Mouse (Mus musculus) spleen, postnatal 0 days (tissue): Measurements from ENCODE around the gene Dus4l. TPM values are rescaled to one million over a fixed set of nuclear protein-coding genes. Genes with fewer than 3 reads are reported as not detected.

Experiments
- polyA plus RNA-seq: library from polyadenylated mRNA; unstranded; fragments of >200 nt; fragmentation: Nextera tagmentation; extraction: Ambion mirVana; gene quantifications from 2 replicates; pipeline ENCODE4 v1.2.1, GENCODE M21; 2015

Gene Dus4l
- 8.4 and 12.5 TPM in 2 replicates for polyA plus RNA-seq

DNA sequence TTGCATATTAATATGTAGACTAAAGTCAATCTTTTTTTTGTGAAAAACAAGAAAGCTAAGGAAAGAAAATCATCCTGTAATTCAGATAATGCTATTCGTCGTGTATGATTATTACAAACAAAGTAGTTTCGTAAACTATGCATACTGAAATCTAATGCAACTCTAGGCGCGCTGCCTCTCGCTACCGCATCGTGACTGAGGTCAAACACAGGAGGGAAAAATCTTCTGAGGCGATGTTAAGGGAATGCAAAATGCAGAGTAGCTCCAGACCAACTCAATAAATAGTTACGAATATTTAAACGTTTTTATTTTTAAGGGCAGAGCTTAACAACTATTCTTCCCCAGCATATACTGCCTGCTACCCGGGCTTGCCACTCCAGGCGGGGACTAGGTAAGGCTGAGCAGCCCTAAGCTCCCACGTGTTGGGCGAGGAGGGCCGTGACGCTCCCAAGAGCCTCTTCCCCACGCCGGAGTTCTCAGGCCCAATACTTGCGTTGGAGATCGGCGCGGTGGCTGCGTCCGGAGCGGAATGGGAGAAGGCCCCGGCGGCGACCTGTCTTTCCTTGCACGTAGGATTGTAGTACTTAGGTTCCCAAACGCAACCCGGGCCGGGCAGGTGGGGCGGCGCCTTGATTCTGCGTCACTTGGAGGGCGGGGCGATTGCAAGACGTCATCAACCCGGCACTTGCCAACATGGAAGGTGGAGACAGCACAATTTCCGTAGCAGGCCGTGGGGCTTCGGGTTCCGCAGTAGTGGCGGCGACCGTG lies at the start of gene Dus4l, which contains the start of gene Cog5:
Gene Dus4l, minus strand, starts transcription at position 630 of the 768 bp plus-strand sequence.
Gene Cog5, plus strand, starts transcription at position 673 of the 768 bp plus-strand sequence.

DNA sequence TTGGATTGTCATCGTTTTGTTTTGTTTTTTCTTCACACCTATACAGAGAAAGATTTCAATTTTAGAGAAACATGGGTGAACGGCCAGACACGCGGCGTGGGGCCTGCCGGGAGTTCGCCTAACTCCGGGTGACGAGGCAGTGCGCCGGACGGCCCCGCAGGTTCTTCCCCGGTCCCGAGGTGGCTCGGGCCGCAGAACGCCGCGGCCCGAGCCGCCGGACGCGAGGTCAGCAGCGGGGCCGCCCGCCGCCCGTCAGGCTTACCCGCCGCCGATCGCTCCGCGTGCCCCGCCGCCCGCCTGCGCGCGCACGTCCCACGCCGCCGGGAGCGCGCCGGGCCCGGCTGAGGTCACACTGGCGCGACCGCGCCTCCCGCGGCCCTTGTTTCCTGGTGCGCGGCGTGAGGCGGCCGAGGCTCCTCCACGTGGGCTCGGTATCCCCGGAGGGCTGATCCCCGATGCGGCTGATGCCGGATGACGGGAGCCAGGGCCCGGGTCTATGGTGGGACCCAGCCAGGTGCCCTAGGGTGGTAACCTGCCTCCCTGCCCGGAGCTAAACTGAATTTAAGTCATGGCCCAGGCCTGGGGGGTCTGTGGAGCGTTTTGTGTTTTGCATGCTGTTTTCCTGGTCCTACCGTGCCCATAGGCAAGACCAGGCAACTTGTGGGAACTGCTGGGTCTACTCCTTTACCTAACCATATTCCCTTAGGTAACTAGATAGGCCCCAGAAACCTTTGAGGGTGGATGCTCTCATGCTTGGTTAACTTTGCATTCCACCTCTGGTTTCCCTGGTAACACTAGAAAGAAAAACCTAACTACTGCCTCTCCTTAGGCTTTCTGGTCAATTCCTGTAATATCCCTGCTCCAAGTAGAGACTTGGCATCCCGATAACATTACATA lies 20.0 kb downstream of the Dus4l start, which contains the start of gene Bcap29:
Gene Bcap29, minus strand, starts transcription at position 316 of the 897 bp plus-strand sequence.

Other genes with a start within 250 kb of the Dus4l start
- 6.7 TPM in 2 replicates for gene Cbll1, start 155.2 kb downstream of the Dus4l start, polyA plus RNA-seq
- not detected in 2 replicates for gene Slc26a4, start 94.9 kb downstream of the Dus4l start, polyA plus RNA-seq
- gene Bcap29, start 20.2 kb downstream of the Dus4l start, polyA plus RNA-seq = 59.0 and 62.6 TPM in 2 replicates
- 13.1 and 16.1 TPM in 2 replicates for gene Cog5, start within 50 bp of the Dus4l start, polyA plus RNA-seq
- 0.30 and 0.38 TPM in 2 replicates for gene Gpr22, start 59.1 kb upstream of the Dus4l start, polyA plus RNA-seq